Mouse (Mus musculus) urinary bladder, adult 18-20 months (tissue): ENCODE measurements around the gene Unc13d.
"Not testable (repeated sequence)": the region's sequence is repeated elsewhere in the genome, so short reads cannot be mapped to it uniquely, and the experiment has no call there.

Experiments used
- DNase-seq, 2 experiments: peaks; one replicate each; pipeline ENCODE4 v3.0.0; 2022; ENCODE audit warnings: low spot score in 2 of 2, mixed read lengths in 2 of 2

The Unc13d gene

DNA sequence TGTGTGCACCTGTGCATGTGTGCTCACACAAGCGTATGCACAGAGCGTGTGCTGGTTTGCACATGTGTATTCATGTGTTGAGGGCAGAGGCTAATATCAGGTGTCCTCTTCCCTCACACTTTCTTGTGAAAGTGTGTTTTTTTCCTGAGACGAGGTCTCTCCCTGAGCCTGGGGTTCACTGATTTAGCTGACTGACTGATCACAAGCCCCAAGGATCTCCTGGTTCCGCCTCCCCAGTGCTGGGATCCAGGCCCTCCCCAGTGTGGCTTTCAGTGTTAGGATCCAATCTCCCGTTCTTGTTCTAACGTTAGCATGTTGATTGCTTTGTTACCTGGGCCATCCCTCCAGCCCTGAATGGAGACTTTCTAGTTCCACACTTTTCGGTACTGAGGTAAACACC is 23.1 kb upstream of the Unc13d start:
- no peak for DNase-seq

DNA sequence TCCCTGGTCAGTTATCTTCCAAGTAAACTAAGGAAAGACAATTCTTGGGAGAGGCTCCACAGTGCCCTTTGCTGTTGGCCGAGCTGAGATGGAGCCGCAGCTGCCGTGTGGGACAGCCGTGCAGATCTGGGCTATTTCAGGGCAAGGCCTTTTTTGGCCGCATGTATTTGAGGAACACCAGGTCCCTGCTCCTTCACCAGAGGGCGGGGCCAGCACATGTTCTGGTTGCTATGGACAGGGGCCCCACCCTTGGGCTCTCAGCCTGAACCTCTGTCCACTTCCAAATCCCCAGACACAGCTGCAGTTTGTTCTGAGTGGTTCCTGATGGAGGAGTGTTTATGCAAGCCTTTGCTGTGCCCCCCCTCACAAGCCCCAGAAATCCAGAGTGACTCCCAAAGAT is 22.6 kb upstream of the Unc13d start:
- DNase-seq = peak in 1 of 2 experiments; percentile 84

DNA sequence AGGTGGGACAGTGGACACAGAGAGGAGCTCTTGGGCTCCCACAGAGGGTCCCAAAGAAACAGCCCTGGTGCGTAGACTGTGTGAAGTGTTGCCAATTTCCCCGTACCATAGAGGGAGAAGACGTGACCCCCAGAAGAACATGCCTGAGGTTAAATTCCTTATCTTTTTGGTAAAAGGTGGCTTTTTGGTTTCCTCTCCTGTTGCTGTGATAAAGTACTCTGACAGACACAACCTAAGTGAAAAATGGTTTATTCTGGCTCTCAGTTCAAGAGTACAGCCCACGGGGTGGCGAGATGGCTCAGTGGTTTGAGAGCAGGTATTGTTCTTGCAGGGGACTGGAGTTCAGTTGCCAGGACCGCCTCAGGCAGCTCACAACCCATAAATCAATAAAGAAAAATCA is 21.7 kb upstream of the Unc13d start:
- no peak for DNase-seq

DNA sequence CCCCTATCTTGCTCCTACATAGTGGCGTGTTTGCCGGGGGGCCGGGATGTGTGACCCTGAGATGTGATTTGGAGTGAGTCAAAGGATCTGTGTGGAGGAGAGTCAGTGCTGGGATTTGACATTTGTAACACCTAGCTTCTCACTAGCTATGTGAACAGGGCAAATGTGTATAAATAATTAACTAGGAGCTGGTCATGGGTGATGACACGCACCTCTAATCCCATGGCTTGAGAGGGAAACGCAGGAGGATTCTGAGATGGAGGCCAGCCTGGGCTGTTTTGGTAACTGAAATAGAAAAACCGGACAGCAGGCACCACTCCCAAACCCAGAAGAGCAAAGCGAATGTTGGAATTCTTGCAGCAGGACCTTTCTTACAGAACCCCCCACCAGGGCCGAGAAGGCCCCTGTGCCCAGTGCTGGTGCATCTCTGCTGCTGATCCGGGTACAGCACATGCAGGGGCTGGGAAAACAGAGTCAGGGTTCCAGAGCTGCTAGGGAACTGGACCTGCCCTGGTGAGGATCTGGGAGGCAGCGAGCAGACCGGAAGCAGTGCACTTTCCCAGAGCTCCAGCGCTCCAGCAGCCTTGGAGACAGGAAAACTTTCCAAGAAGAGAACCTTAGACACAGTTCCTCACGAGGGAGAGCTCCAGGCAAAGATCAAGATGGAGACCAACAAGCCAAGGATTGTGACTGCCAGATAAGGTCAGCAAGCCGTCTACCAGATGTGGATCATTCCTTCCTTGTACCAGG is 21.1 kb upstream of the Unc13d start:
- no peak for DNase-seq

DNA sequence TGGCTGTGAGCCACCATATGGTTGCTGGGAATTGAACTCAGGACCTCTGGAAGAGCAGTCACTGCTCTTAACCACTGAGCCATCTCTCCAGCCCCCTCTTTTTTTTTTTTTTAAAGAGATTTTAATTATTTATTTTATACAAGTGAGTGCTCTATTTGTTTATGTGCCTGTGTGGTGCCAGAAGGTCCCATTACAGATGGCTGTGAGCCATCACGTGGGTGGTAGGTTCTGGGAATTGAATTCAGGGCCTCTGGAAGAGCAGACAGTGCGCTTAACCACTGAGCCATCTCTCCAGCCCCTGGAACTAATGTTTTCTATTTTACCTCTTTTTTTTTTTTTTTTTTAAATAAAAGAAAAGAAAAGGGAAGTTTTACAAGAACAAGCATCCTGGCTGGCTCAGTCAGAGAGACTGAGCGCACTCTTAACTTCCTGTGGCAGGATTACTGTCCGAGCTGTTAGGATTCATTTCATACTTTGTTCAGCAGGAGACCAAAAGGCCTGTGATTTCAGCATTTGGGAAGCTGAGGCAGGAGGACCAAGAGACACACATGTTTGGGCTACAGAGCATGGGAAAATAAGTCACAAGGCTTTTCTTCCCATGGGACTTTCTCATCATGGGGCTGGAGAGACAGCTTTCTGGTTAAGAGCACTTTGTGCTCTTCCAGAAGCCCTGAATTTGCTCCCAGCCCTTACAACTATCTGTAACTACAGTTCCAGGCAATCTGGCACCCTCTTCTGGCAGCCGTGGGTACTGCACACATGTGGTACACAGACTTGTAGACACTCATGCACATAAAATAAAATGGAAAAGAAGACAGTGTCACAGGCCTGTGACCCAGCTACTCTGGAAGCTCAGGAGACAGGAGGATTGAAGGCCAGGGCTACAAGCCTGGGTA is 18.7 kb upstream of the Unc13d start:
- no peak for DNase-seq

DNA sequence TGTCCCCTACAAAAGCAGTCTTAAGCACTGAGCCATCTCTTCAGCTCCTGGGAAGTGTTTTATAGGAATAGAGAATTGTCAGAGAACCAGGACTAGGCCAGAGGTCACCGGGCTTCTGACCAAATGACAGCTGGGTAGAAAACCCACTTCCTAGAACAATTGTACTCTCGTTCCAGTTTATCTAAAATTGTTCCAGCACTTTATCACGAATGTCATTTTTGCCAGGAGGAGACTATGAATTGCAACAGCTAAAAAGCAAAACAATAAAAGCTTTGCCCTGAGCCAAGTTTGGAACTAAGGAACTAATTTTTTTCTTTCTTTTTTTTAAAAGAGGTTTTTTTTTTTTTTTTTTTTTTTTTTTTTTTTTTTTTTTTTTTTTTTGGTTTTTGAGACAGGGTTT is 17.8 kb upstream of the Unc13d start:
- peak in 1 of 2 experiments; percentile 61 for DNase-seq

DNA sequence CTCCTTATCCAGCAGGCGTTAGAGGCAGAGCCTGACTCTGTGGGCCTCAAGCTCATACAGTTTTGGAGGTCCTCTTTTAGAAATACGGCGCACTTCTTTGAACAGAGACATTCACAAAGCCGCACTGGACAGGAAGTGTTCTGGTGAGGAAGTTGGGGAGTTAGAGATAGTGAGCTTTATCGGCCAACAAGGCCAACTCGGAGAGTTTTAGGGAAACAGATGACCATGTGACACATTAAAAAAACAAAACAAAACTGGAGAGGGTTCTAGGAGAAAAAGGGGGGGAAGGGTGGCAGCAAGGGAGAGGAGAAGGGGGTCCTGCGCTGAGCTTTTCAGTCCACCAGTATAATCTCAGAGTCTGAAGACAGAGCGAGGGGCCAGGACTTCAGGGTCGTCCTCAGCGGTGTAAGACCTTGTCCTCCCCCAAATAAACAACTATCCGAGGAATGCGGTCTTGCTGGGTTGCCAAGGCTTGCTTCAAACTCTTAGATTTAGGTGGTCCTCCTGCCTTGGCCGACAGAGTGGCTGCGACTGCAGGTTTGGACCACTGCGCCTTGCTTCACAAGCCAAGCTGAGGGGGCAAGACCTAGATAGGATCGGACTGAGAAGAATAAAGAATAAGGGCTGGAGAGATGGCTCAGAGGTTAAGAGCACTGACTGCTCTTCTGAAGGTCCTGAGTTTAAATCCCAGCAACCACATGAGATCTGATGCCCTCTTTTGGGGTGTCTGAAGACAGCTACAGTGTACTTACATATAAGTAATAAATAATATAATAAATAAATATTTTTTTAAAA is 16.2 kb upstream of the Unc13d start:
- DNase-seq = no peak

DNA sequence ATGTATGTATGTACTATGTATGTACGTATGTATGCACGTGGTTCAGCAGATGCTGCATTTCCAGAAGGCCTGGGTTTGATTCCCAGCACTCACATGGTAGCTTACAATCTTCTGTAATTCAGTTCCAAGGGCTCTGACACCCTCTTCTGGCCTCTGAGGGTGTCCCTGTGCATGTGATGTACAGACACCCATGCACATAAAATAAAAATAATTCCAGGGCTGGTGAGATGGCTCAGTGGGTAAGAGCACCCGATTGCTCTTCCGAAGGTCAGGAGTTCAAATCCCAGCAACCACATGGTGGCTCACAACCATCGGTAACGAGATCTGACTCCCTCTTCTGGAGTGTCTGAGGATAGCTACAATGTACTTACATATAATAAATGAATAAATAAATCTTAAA is 15.2 kb upstream of the Unc13d start:
- DNase-seq = not testable (repeated sequence)

DNA sequence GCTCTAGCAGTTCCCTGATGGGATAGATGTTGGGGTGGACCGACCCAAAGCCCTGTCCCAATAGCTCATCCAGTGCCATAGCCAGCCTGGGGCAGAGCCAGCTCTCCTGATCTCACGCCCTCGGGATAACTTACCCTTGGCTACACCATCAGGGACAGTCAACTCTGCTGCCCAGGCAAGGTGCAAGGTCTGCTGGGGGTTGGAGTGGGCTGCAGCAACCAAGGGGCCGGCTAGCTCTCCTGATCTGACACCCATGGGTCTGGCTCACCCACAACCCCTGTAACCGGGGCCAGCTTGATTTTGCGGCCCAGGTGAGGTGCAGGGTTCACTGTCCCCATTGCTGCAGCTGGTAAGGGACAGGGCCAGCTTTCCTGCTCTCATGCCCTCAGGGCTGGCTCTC is 13.8 kb upstream of the Unc13d start:
- no peak for DNase-seq

DNA sequence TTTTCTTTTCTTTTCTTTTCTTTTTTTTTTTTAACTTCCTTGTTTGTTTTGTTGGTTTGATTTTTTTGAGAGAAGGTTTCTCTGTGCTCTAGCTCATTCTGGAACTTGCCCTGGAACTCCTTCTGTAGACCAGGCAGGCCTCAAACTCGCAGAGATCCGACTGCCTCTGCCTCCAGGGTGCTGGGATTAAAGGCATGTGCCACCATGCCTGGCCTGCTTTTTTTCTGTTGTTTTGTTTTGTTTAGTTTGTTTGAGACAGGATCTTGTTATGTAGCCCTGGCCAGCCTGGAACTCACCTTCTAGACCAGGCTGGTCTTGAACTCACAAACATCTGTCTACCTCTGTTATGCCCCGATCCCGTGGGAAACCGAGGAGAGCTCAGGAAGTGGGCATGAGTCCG is 11.8 kb upstream of the Unc13d start:
- DNase-seq = no peak

DNA sequence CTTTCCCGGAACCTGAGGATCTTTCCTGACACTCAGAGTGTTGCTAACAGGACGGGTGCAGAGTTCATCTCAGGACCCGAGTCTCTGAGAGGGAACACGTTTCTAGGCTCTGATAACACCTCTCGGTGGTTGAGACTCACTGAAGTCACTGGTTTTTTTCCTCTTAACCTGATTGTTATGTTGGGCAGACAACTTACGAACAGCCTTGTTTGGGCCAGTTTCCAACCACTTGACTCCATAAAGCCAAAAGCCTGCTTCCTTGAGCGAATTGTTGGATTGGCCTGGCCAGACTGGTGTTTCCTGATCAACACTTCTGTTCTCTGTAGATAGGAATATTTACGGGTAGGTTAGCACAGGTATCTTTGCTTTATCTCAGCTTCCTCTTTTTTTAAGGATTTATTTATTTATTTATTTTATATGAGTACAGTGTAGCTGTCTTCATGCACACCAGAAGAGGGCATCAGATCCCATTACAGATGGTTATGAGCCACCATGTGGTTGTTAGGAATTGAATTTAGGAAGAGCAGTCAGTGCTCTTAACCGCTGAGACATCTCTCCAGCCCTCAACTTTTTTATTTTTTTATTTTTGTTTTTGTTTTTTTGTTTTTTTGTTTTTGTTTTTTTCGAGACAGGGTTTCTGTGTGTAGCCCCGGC is 11.1 kb upstream of the Unc13d start:
- no peak for DNase-seq

DNA sequence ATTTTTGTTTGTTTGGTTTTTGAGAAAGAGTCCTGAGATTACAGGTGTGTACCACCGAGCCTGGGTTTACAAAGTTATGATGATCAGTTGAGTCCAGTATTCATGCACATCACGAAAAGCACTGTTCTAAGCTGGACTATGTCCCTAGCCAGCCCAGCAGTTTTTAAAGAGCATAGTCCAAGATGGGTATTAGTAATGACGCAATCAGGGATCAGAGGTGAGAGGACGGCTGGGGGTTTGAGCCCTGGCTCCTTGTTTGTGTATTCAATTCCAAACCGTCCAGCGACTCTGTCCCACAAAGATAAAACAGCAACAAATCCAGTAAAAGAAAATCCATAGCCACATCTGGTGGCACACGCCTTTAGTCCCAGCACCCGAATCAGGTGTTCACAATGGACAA is 10.4 kb upstream of the Unc13d start:
- DNase-seq = no peak

DNA sequence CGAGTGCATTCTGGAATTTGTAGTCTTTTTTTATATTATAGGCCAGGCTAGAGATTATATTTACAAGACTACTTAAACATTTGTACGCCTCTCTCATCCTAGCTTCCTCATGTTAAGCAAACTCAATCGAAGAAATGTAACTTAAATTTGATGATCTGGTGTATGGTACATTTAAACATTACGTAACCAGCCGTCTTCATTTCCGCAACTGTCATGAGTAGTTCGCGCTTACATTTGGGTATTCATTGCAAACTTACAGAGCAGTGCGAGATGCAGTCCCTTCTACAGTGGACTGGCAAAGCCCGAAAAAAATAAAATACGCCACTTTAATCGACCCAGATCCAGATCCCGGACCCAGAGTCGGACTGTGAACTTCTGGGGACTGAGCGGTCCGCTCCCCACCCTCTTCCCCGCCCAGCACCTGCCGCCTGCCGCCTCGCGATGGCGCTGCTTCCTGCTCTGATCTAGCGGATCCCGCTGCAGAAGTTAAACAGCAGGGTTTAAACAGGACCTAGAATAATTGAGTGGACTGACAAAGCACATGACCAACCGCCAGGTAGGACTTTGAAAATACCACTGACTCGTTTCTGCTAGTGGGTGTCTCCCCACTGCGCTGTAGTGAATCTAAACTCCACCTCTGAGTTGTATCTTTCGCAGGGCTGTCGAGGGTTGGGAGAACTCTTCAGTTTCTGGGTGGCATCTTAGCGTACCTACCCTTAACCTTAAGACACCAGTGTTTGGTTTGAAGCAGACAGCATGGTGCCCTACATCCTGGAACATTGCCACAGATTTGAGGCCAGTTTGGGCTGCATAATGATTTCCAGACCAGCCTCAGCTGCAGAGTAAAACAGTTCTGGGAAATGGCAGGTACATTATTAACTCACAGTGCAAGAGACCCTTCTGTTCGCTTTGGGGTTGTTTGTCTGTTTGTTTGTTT is 9.7 kb upstream of the Unc13d start:
- DNase-seq = peak; percentile 83 to 92

DNA sequence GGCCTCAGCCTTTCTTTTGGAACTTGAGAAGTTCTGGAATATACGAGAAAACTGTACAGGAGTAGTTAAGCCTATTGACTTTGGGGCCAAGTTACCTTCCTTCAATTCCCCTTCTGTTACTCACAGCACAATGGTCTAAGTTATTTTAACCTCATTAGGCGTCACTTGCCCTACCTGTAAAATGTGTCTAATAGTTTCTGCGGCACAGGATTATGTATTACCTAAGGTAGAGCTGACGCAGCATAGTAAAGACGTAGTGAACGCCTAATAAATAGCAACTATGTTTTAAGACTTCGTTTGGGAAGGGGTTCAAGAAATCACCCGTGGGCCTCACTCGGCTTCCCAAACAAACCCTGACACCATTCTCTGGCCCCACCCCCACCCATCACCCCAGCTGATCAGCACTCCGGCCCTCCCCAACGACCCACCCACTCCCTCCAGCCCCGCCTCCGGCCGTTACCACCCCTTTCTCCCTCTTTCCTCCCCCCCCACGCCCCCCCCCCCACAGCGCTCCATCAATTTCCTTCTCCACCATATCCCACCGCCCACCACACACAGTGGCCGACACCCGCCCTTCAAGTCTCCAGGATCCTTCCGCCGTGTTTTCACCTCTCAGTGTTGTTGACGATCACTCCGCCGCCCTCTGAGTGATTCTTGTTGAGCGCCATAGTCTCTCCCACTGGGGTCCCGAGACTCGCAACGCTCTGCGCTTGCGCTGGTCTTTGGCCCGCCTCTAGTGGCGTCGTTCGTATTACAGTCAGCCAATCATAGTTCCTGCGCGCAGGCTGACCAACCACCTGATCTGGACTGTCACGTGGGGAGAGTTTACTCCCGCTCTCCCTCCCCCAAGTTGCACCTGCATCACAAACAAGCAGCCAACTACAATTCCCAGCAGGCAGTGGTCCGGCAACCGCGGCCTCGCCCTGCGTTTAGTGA is 8.8 kb upstream of the Unc13d start, which contains the start of gene Wbp2:
TSS of gene Wbp2 (minus strand) at position 738 of the 936 bp plus-strand sequence.
- peak; percentile 92 to 97 for DNase-seq

DNA sequence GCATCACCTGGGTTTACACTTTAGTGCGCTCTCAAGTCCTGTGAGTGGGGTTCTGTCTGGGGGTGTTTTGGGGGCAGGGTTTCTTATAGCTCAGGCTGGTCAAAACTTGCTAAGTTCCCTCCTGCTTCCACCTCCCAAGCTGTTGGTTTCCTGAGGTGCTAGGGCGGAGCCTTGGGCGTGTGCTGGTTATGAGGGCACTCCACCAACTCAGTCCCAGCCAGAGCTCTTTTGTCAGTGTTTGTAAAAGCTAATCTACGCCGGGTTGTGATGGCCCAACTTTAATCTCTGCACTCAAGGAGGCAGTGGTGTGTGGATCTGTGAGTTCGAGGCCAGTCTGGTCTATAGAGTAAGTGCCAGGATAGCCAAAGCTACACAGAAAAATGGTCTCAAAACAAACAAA is 6.4 kb upstream of the Unc13d start:
- DNase-seq = no peak

DNA sequence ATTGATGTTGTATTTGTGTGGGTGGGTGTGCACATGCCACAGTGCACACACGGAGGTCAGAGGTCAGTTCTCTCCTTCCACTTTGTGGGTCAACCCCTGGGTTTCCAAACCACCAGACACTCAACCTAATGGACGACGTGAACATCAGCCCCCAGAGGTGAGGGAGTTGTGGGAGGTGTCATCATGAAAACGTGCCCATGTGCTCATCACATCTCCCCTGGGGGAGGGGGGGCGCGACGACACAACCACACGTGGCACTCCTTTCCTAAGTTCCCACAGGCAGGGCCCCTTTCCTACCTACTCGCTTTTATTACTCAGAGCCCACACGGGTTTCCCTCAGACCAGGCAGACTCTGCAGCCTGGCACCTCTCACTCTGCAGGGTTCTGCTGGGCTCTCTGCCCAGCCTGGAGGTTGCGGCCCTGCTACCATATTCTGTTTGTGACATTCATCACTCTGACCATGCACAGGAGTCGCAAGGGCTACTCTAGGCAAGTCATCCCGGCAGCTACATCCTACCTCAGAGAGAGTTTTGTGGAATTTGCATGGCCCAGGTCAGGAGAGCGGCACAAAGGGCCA is 5.4 kb upstream of the Unc13d start:
- DNase-seq = no peak

DNA sequence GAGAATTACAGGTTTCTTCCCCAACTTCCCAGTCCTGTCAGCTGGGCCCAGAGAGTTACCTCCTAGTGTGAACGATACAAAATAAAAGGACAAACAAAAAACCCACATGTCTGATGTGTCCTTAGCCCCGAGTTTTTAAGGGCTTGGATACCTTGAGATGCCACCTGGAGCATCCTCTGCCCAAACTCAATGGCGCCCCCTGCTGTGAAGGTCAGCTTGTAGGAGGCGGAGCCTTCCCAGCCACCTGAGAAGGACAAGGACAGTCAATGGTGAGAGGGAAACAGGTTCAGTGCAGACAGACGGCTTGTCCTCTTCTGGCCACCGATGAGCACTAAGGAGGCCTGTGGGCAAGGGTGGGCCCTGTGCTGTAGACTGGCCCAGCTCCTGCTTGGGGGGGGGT is 3.3 kb upstream of the Unc13d start:
- peak in 1 of 2 experiments; percentile 38 for DNase-seq

DNA sequence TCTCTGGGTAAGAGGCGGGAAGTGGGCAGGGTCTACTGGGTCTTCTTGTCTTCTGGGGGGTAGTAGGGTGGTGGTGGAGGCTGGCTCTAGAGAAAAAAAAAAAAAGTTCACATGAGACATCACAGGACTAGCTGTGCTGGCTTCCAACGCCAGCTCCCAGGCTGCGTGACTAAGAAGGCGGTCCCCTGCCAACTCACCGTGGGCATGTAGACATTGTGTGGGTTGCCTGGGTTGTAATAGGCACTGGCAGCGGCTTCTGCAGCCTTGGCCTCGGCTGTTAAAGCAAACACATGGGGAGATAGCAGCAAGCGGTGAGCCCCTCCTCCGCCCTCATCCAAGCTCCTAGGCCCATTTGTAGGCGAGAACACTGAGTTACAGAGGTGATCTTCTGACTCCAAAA is 1.8 kb upstream of the Unc13d start:
- DNase-seq = no peak
